Mouse (Mus musculus) heart, embryonic 14.5 days (tissue): Measurements from ENCODE around the gene Aqp1. TPM values are rescaled to one million over a fixed set of nuclear protein-coding genes. Genes with fewer than 3 reads are reported as not detected.

Source experiments
- ATAC-seq: fragments of 200-750 bp; cut with Nextera tagmentation; 2 replicates; pipeline ENCODE4 v1.8.0; 2017; ENCODE audit warnings: low read depth, moderate TSS enrichment; ENCODE audit not compliant: insufficient number of reproducible peaks, insufficient read depth, low FRiP score
- H3K27ac ChIP-seq, 2 experiments: fragments of 200-500 bp in 1 of 2; fragments of 300-500 bp in 1 of 2; sonication (generic) in 1 of 2; replicated peaks in 1 of 2; 2 replicates each; pipeline ENCODE4 v1.5.1; 2012 to 2014; ENCODE audit warnings: low read depth in 2 of 2, low read length in 2 of 2, control low read depth in 1 of 2, mild to moderate bottlenecking in 1 of 2, mixed read lengths in 1 of 2; ENCODE audit not compliant: control insufficient read depth in 1 of 2, insufficient read depth in 1 of 2
- H3K27me3 ChIP-seq: fragments of 300-500 bp; sonication (generic); 2 replicates; pipeline ENCODE4 v1.6.1; 2014; ENCODE audit warnings: mild to moderate bottlenecking, low read length, control low read depth; ENCODE audit not compliant: control insufficient read depth, insufficient read depth
- H3K36me3 ChIP-seq: fragments of 300-500 bp; sonication (generic); 2 replicates; pipeline ENCODE4 v1.6.1; 2014; ENCODE audit warnings: mild to moderate bottlenecking, control low read depth, low read length, mixed read lengths; ENCODE audit not compliant: control insufficient read depth, insufficient read depth
- H3K4me1 ChIP-seq, 2 experiments: fragments of 200-500 bp in 1 of 2; fragments of 300-500 bp in 1 of 2; sonication (generic) in 1 of 2; 2 replicates each; pipeline ENCODE4 v1.6.1; 2012 to 2014; ENCODE audit warnings: low read length in 2 of 2, control low read depth in 1 of 2, mixed read lengths in 1 of 2; ENCODE audit not compliant: control insufficient read depth in 2 of 2, insufficient read depth in 2 of 2
- H3K4me2 ChIP-seq: fragments of 300-500 bp; sonication (generic); 2 replicates; pipeline ENCODE4 v1.6.1; 2014; ENCODE audit warnings: mild to moderate bottlenecking, low read length
- H3K4me3 ChIP-seq, 2 experiments: fragments of 200-500 bp in 1 of 2; fragments of 300-500 bp in 1 of 2; sonication (generic) in 1 of 2; 2 replicates each; pipeline ENCODE4 v1.5.1; 2012 to 2014; ENCODE audit warnings: low read length in 2 of 2, mild to moderate bottlenecking in 2 of 2, control low read depth in 1 of 2, low read depth in 1 of 2, moderate library complexity in 1 of 2; ENCODE audit not compliant: control insufficient read depth in 1 of 2, insufficient read depth in 1 of 2
- H3K9ac ChIP-seq: fragments of 300-500 bp; sonication (generic); 2 replicates; pipeline ENCODE4 v1.6.1; 2014; ENCODE audit warnings: mild to moderate bottlenecking, low read length
- H3K9me3 ChIP-seq: fragments of 300-500 bp; sonication (generic); 2 replicates; pipeline ENCODE4 v1.6.1; 2016; ENCODE audit warnings: low read length, control low read depth; ENCODE audit not compliant: control insufficient read depth
- WGBS: fragments of 180-500 bp; shearing (Covaris S2); extraction: QIAGEN DNeasy Blood & Tissue Kit; methylation state at CpG from one replicate; pipeline ENCODE4 v1.1.7; 2014; 5-methylcytosine and 5-hydroxymethylcytosine counted together
- polyA plus RNA-seq: library from polyadenylated mRNA; unstranded; fragments of >200 nt; fragmentation: Nextera tagmentation; extraction: Ambion mirVana; gene quantifications from 2 replicates; pipeline ENCODE4 v1.2.1, GENCODE M21; 2014

The Aqp1 gene
- polyA plus RNA-seq, 1 experiment from 2014 or later, result 8.7 TPM

- Histone ChIP-seq H3K9me3 (no peaks in the 10 kb centered on the region), H3K9ac (no peak overlapping the region), H3K4me1 (peaks cover 15 to 42% of the 10 kb centered on the region in 2 experiments), H3K4me3 (no peak overlapping the region), H3K36me3 (no peaks in the 10 kb centered on the region), H3K27me3 (no peaks in the 10 kb centered on the region), H3K27ac (no peak overlapping the region), H3K4me2 (no peak overlapping the region)
- 54% methylated on average over 6 of the region's 6 CpGs for WGBS
- no peak for ATAC-seq
Measured at GRCm38 (mm10) chr6:55331315-55331714, 4.9 kb upstream of the Aqp1 start.

GRCm38 (mm10) chr6:55332100-55332772, 4.0 kb upstream of the Aqp1 start:
- Histone ChIP-seq H3K4me3 (no peak overlapping the region), H3K4me2 (no peak overlapping the region), H3K9ac (no peak overlapping the region), H3K27ac (peak overlapping the region in 1 of 2 experiments; percentile 20; a peak in 2 of 4 replicates), H3K9me3 (no peaks in the 10 kb centered on the region), H3K27me3 (no peaks in the 10 kb centered on the region), H3K4me1 (peaks cover 19 to 41% of the 10 kb centered on the region in 2 experiments), H3K36me3 (no peaks in the 10 kb centered on the region)
- 57% methylated on average over 5 of the region's 5 CpGs for WGBS
- no peak for ATAC-seq

- WGBS, result 54% methylated on average over 6 of the region's 6 CpGs
- no peak; the same call in 1 of the 2 replicates for ATAC-seq
- no peaks in the 10 kb centered on the region for H3K9me3 ChIP-seq
- H3K9ac ChIP-seq, result no peak overlapping the region
- peak overlapping the region; percentile 25 to 35; a peak in 2 of 4 replicates for H3K27ac ChIP-seq
- peaks cover 24 to 43% of the 10 kb centered on the region in 2 experiments for H3K4me1 ChIP-seq
- H3K36me3 ChIP-seq, result no peaks in the 10 kb centered on the region
- no peak overlapping the region for H3K4me2 ChIP-seq
- H3K27me3 ChIP-seq, result no peaks in the 10 kb centered on the region
- no peak overlapping the region for H3K4me3 ChIP-seq
Measured at GRCm38 (mm10) chr6:55332773-55333109, 3.5 kb upstream of the Aqp1 start.

GRCm38 (mm10) chr6:55337242-55337641, 1.0 kb downstream of the Aqp1 start:
- 61% methylated on average over 5 of the region's 5 CpGs for WGBS
- peak overlapping the region; percentile 47 for H3K4me2 ChIP-seq
- H3K4me3 ChIP-seq, result peak overlapping the region; percentile 17 to 19
- H3K4me1 ChIP-seq, result peaks cover 43 to 56% of the 10 kb centered on the region in 2 experiments
- no peak for ATAC-seq
- H3K9ac ChIP-seq, result peak overlapping the region; percentile 27; the same call in 1 of the 2 replicates
- no peaks in the 10 kb centered on the region; the same call in 1 of the 2 replicates for H3K27me3 ChIP-seq
- no peaks in the 10 kb centered on the region for H3K36me3 ChIP-seq
- no peaks in the 10 kb centered on the region for H3K9me3 ChIP-seq
- no peak overlapping the region for H3K27ac ChIP-seq

GRCm38 (mm10) chr6:55338077-55338476, 1.8 kb downstream of the Aqp1 start:
- H3K27me3 ChIP-seq, result no peaks in the 10 kb centered on the region; the same call in 1 of the 2 replicates
- peak overlapping the region; percentile 13; the same call in 1 of the 2 replicates for H3K9ac ChIP-seq
- peaks cover 48 to 56% of the 10 kb centered on the region in 2 experiments for H3K4me1 ChIP-seq
- 48% methylated on average over 6 of the region's 6 CpGs for WGBS
- H3K27ac ChIP-seq, result no peak overlapping the region
- no peak for ATAC-seq
- peak overlapping the region; percentile 17 to 18; a peak in 3 of 4 replicates for H3K4me3 ChIP-seq
- peak overlapping the region; percentile 47 for H3K4me2 ChIP-seq
- H3K9me3 ChIP-seq, result no peaks in the 10 kb centered on the region
- no peaks in the 10 kb centered on the region for H3K36me3 ChIP-seq

- Histone ChIP-seq H3K9me3 (no peaks in the 10 kb centered on the region), H3K4me3 (no peak overlapping the region), H3K9ac (0 out of 2 replicates have a peak overlapping the region, but pooled peaks have one; percentile 5), H3K36me3 (no peaks in the 10 kb centered on the region), H3K4me1 (peaks cover 50 to 52% of the 10 kb centered on the region in 2 experiments), H3K27me3 (no peaks in the 10 kb centered on the region; the same call in 1 of the 2 replicates), H3K27ac (no peak overlapping the region), H3K4me2 (peak overlapping the region; percentile 47)
- 48% methylated on average over 9 of the region's 9 CpGs for WGBS
- ATAC-seq, result no peak
Measured at GRCm38 (mm10) chr6:55338934-55339825, 2.9 kb downstream of the Aqp1 start.

GRCm38 (mm10) chr6:55341688-55342087, 5.5 kb downstream of the Aqp1 start:
- Histone ChIP-seq H3K4me2 (peak overlapping the region; percentile 23; the same call in 1 of the 2 replicates), H3K9me3 (no peaks in the 10 kb centered on the region), H3K4me3 (no peak overlapping the region), H3K4me1 (peaks cover 47% of the 10 kb centered on the region in 2 experiments), H3K27me3 (no peaks in the 10 kb centered on the region; the same call in 1 of the 2 replicates), H3K27ac (peak overlapping the region in 1 of 2 experiments; percentile 67; a peak in 1 of 4 replicates), H3K9ac (no peak overlapping the region), H3K36me3 (no peaks in the 10 kb centered on the region)
- ATAC-seq, result no peak
- WGBS, result 14% methylated on average over 5 of the region's 5 CpGs
